Mouse (Mus musculus): ENCODE data around the gene Kank2.

Gene Kank2

GRCm38 (mm10) chr9:21717015-21717414, 81.5 kb downstream of the Kank2 start:
- no peak for DNase-seq (ENCODE audit: low read depth)

Data from 416B (cell line).